Mouse (Mus musculus) heart, adult 2 months (tissue): Measurements from ENCODE around the gene Patl1.

ENCODE experiments used
- CTCF ChIP-seq: fragments of 200-600 bp; IDR thresholded peaks from 2 replicates; pipeline ENCODE4 v1.8.1; 2022; ENCODE audit warnings: antibody characterized with exemption, mild to moderate bottlenecking, moderate library complexity
- EP300 ChIP-seq: fragments of 200-500 bp; IDR thresholded peaks from 2 replicates; pipeline ENCODE4 v1.6.1; 2011; ENCODE audit warnings: low read depth, low read length, control low read depth; ENCODE audit not compliant: insufficient read depth

DNA sequence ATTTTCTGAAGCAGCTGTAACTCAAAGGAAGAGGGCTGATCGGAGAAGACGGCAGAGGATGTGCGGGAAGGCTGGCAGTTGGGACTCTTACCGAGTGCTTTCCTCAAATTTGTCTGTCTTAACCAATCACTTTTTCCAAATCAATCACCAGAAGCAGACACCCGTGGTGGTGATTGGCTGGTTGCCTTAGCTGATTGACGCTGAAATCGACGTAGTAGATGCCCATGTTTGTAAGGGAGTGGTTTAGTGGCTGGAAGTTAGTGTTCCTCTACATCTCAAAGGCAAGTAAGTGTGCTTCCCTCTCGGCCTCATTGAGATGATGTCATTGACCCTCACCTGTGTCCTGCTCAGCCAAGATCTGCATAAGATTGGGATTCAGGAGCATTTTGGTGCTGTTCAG, 79.8 kb downstream of the Patl1 start:
- no peak for TF ChIP-seq CTCF
- no peak for TF ChIP-seq EP300
